Mouse (Mus musculus) midbrain, embryonic 13.5 days (tissue): ENCODE measurements around the gene Rgs16. TPM values are rescaled to one million over a fixed set of nuclear protein-coding genes. Genes with fewer than 3 reads are reported as not detected.

Experiments
- ATAC-seq: fragments of 200-750 bp; cut with Nextera tagmentation; 2 replicates; pipeline ENCODE4 v1.8.0; 2017; ENCODE audit warnings: mild to moderate bottlenecking, moderate TSS enrichment, moderate library complexity
- H3K27ac ChIP-seq: fragments of 300-500 bp; sonication (generic); 2 replicates; pipeline ENCODE4 v1.5.1; 2015; ENCODE audit warnings: inconsistent platforms, mild to moderate bottlenecking, moderate library complexity
- H3K27me3 ChIP-seq: fragments of 300-500 bp; sonication (generic); 2 replicates; pipeline ENCODE4 v1.6.1; 2015; ENCODE audit warnings: mild to moderate bottlenecking, inconsistent platforms
- H3K36me3 ChIP-seq: fragments of 300-500 bp; sonication (generic); 2 replicates; pipeline ENCODE4 v1.6.1; 2015; ENCODE audit warnings: mild to moderate bottlenecking, inconsistent platforms
- H3K4me1 ChIP-seq: fragments of 300-500 bp; sonication (generic); replicated peaks from 2 replicates; pipeline ENCODE4 v1.6.1; 2015; ENCODE audit warnings: inconsistent platforms
- H3K4me2 ChIP-seq: fragments of 300-500 bp; sonication (generic); replicated peaks from 2 replicates; pipeline ENCODE4 v1.6.1; 2015; ENCODE audit warnings: moderate library complexity, mild to moderate bottlenecking, inconsistent platforms
- H3K4me3 ChIP-seq: fragments of 300-500 bp; sonication (generic); replicated peaks from 2 replicates; pipeline ENCODE4 v1.5.1; 2015; ENCODE audit warnings: mild to moderate bottlenecking, inconsistent platforms
- H3K9ac ChIP-seq: fragments of 300-500 bp; sonication (generic); replicated peaks from 2 replicates; pipeline ENCODE4 v1.6.1; 2015; ENCODE audit warnings: mild to moderate bottlenecking, inconsistent platforms
- H3K9me3 ChIP-seq: fragments of 300-500 bp; sonication (generic); 2 replicates; pipeline ENCODE4 v1.6.1; 2016; ENCODE audit warnings: mild to moderate bottlenecking, inconsistent platforms
- WGBS: fragments of 180-500 bp; shearing (Covaris S2); methylation state at CpG from one replicate; pipeline ENCODE4 v1.1.7; 2015; 5-methylcytosine and 5-hydroxymethylcytosine counted together
- polyA plus RNA-seq: library from polyadenylated mRNA; unstranded; fragments of >200 nt; fragmentation: Nextera tagmentation; extraction: Ambion mirVana; gene quantifications from 2 replicates; pipeline ENCODE4 v1.2.1, GENCODE M21; 2015

Gene Rgs16
- polyA plus RNA-seq, 1 experiment from 2014 or later: 34.6 TPM

- H3K4me3 ChIP-seq: no peak overlapping the region
- no peaks in the 10 kb centered on the region for H3K27me3 ChIP-seq
- no peak overlapping the region for H3K9ac ChIP-seq
- H3K4me2 ChIP-seq: no peak overlapping the region
- H3K9me3 ChIP-seq: no peaks in the 10 kb centered on the region
- H3K4me1 ChIP-seq: peaks cover 6% of the 10 kb centered on the region; the same call in 1 of the 2 replicates
- H3K27ac ChIP-seq: no peak overlapping the region
- 80% methylated on average over 16 of the region's 16 CpGs for WGBS
- ATAC-seq: no peak
- no peaks in the 10 kb centered on the region for H3K36me3 ChIP-seq
Observed at GRCm38 (mm10) chr1:153726636-153727035, 13.5 kb upstream of the Rgs16 start.

GRCm38 (mm10) chr1:153729806-153730205 lies 10.3 kb upstream of the Rgs16 start:
- 73% methylated on average over 2 of the region's 2 CpGs for WGBS
- Histone ChIP-seq H3K27me3 (peaks cover 4% of the 10 kb centered on the region; the same call in 1 of the 2 replicates), H3K27ac (no peak overlapping the region), H3K9me3 (no peaks in the 10 kb centered on the region), H3K36me3 (no peaks in the 10 kb centered on the region), H3K9ac (no peak overlapping the region), H3K4me3 (no peak overlapping the region), H3K4me1 (peaks cover 26% of the 10 kb centered on the region), H3K4me2 (no peak overlapping the region)
- ATAC-seq: no peak

- H3K36me3 ChIP-seq: no peaks in the 10 kb centered on the region
- no peak for ATAC-seq
- H3K27me3 ChIP-seq: peaks cover 12% of the 10 kb centered on the region
- no peak overlapping the region for H3K4me3 ChIP-seq
- no peak overlapping the region for H3K4me2 ChIP-seq
- peaks cover 28% of the 10 kb centered on the region for H3K4me1 ChIP-seq
- no peak overlapping the region for H3K9ac ChIP-seq
- H3K9me3 ChIP-seq: no peaks in the 10 kb centered on the region
- WGBS: 73% methylated on average over 3 of the region's 3 CpGs
- no peak overlapping the region for H3K27ac ChIP-seq
Observed at GRCm38 (mm10) chr1:153730671-153731070, 9.5 kb upstream of the Rgs16 start.

- WGBS: 33% methylated on average over 9 of the region's 9 CpGs
- H3K4me1 ChIP-seq: peaks cover 52% of the 10 kb centered on the region
- no peak overlapping the region for H3K4me3 ChIP-seq
- ATAC-seq: peak; percentile 35; the same call in 1 of the 2 replicates
- peaks cover 16% of the 10 kb centered on the region for H3K27me3 ChIP-seq
- H3K9me3 ChIP-seq: no peaks in the 10 kb centered on the region
- H3K9ac ChIP-seq: no peak overlapping the region
- no peak overlapping the region for H3K27ac ChIP-seq
- no peak overlapping the region for H3K4me2 ChIP-seq
- H3K36me3 ChIP-seq: no peaks in the 10 kb centered on the region
Observed at GRCm38 (mm10) chr1:153733181-153733580, 7.0 kb upstream of the Rgs16 start.

- peaks cover 29% of the 10 kb centered on the region for H3K27me3 ChIP-seq
- H3K36me3 ChIP-seq: no peaks in the 10 kb centered on the region
- no peaks in the 10 kb centered on the region for H3K9me3 ChIP-seq
- H3K4me3 ChIP-seq: no peak overlapping the region
- peaks cover 61% of the 10 kb centered on the region for H3K4me1 ChIP-seq
- H3K9ac ChIP-seq: no peak overlapping the region
- ATAC-seq: no peak
- H3K27ac ChIP-seq: no peak overlapping the region
- no peak overlapping the region for H3K4me2 ChIP-seq
- WGBS: 87% methylated on average over 4 of the region's 4 CpGs
Observed at GRCm38 (mm10) chr1:153734866-153735265, 5.3 kb upstream of the Rgs16 start.

GRCm38 (mm10) chr1:153736096-153736495 lies 4.1 kb upstream of the Rgs16 start:
- 79% methylated on average over 6 of the region's 6 CpGs for WGBS
- Histone ChIP-seq H3K27ac (no peak overlapping the region), H3K4me3 (no peak overlapping the region), H3K27me3 (peaks cover 29% of the 10 kb centered on the region), H3K9ac (no peak overlapping the region), H3K9me3 (no peaks in the 10 kb centered on the region), H3K4me1 (peaks cover 63% of the 10 kb centered on the region), H3K36me3 (no peaks in the 10 kb centered on the region), H3K4me2 (no peak overlapping the region)
- ATAC-seq: no peak

GRCm38 (mm10) chr1:153737101-153738085 lies 2.8 kb upstream of the Rgs16 start:
- peaks cover 68% of the 10 kb centered on the region for H3K4me1 ChIP-seq
- H3K4me2 ChIP-seq: 0 out of 2 replicates have a peak overlapping the region, but pooled peaks have one; percentile 13
- H3K9ac ChIP-seq: no peak overlapping the region
- no peaks in the 10 kb centered on the region for H3K36me3 ChIP-seq
- WGBS: 27% methylated on average over 9 of the region's 9 CpGs
- H3K27ac ChIP-seq: peak overlapping the region; percentile 65
- peak; percentile 35; the same call in 1 of the 2 replicates for ATAC-seq
- H3K4me3 ChIP-seq: no peak overlapping the region
- peaks cover 29% of the 10 kb centered on the region for H3K27me3 ChIP-seq
- no peaks in the 10 kb centered on the region for H3K9me3 ChIP-seq

GRCm38 (mm10) chr1:153739437-153740015 lies 623 bp upstream of the Rgs16 start:
- Histone ChIP-seq H3K9me3 (no peaks in the 10 kb centered on the region), H3K27me3 (peaks cover 26% of the 10 kb centered on the region), H3K4me1 (peaks cover 76% of the 10 kb centered on the region), H3K4me3 (peak overlapping the region; percentile 52), H3K9ac (0 out of 2 replicates have a peak overlapping the region, but pooled peaks have one; percentile 7), H3K27ac (no peak overlapping the region), H3K4me2 (peak overlapping the region; percentile 78), H3K36me3 (peaks cover 13% of the 10 kb centered on the region; the same call in 1 of the 2 replicates)
- WGBS: 19% methylated on average over 13 of the region's 13 CpGs
- ATAC-seq: 0 out of 2 replicates have a peak, but pooled peaks have one; percentile 10

- no peaks in the 10 kb centered on the region for H3K9me3 ChIP-seq
- WGBS: 15% methylated on average over 12 of the region's 12 CpGs
- ATAC-seq: no peak
- peaks cover 13% of the 10 kb centered on the region; the same call in 1 of the 2 replicates for H3K36me3 ChIP-seq
- H3K4me3 ChIP-seq: peak overlapping the region; percentile 52
- peak overlapping the region; percentile 78 for H3K4me2 ChIP-seq
- H3K9ac ChIP-seq: peak overlapping the region; percentile 68
- H3K4me1 ChIP-seq: peaks cover 78% of the 10 kb centered on the region
- no peak overlapping the region for H3K27ac ChIP-seq
- peaks cover 17% of the 10 kb centered on the region for H3K27me3 ChIP-seq
Observed at GRCm38 (mm10) chr1:153740775-153741400, 739 bp downstream of the Rgs16 start.

GRCm38 (mm10) chr1:153741551-153742316 lies 1.6 kb downstream of the Rgs16 start:
- peak overlapping the region; percentile 78 for H3K4me2 ChIP-seq
- H3K4me3 ChIP-seq: peak overlapping the region; percentile 52
- H3K9me3 ChIP-seq: no peaks in the 10 kb centered on the region
- H3K27ac ChIP-seq: peak overlapping the region; percentile 19; the same call in 1 of the 2 replicates
- H3K9ac ChIP-seq: peak overlapping the region; percentile 68
- H3K36me3 ChIP-seq: peaks cover 13% of the 10 kb centered on the region; the same call in 1 of the 2 replicates
- H3K27me3 ChIP-seq: peaks cover 17% of the 10 kb centered on the region
- ATAC-seq: no peak
- peaks cover 78% of the 10 kb centered on the region for H3K4me1 ChIP-seq
- 55% methylated on average over 18 of the region's 18 CpGs for WGBS
